Mouse (Mus musculus) limb, embryonic 14.5 days (tissue): ENCODE measurements at regions not wholly inside any gene's neighbourhood (a gene's known extent, or its start where the extent isn't known, plus 50 kb on each side); places are given as distances from the start of the nearest gene placed in this dataset.

Experiments
- ATAC-seq: fragments of 200-750 bp; cut with Nextera tagmentation; 2 replicates; pipeline ENCODE4 v1.8.0; 2017; ENCODE audit warnings: low read depth, moderate number of reproducible peaks, moderate TSS enrichment; ENCODE audit not compliant: low FRiP score
- DNase-seq: peaks from one replicate; pipeline ENCODE4 v3.0.0-alpha.2; 2015; ENCODE audit warnings: low spot score
- H3K27ac ChIP-seq: fragments of 300-500 bp; sonication (generic); replicated peaks from 2 replicates; pipeline ENCODE4 v1.5.1; 2014; ENCODE audit warnings: low read depth, mild to moderate bottlenecking, low read length, moderate library complexity, mixed read lengths
- H3K27me3 ChIP-seq: fragments of 300-500 bp; sonication (generic); 2 replicates; pipeline ENCODE4 v1.6.1; 2014; ENCODE audit warnings: low read length, mixed read lengths; ENCODE audit not compliant: control insufficient read depth, insufficient read depth
- H3K36me3 ChIP-seq: fragments of 300-500 bp; sonication (generic); 2 replicates; pipeline ENCODE4 v1.6.1; 2014; ENCODE audit warnings: mild to moderate bottlenecking, low read length, moderate library complexity, mixed read lengths; ENCODE audit not compliant: control insufficient read depth, insufficient read depth
- H3K4me1 ChIP-seq: fragments of 300-500 bp; sonication (generic); 2 replicates; pipeline ENCODE4 v1.6.1; 2014; ENCODE audit warnings: antibody characterized with exemption, low read length, mixed read lengths; ENCODE audit not compliant: control insufficient read depth, insufficient read depth
- H3K4me2 ChIP-seq: fragments of 300-500 bp; sonication (generic); replicated peaks from 2 replicates; pipeline ENCODE4 v1.6.1; 2014; ENCODE audit warnings: low read depth, mild to moderate bottlenecking, low read length, moderate library complexity; ENCODE audit not compliant: severe bottlenecking
- H3K4me3 ChIP-seq: fragments of 300-500 bp; sonication (generic); replicated peaks from 2 replicates; pipeline ENCODE4 v1.5.1; 2014; ENCODE audit warnings: low read length
- H3K9ac ChIP-seq: fragments of 300-500 bp; sonication (generic); 2 replicates; pipeline ENCODE4 v1.6.1; 2014; ENCODE audit warnings: mild to moderate bottlenecking, low read depth, low read length, moderate library complexity; ENCODE audit not compliant: severe bottlenecking
- H3K9me3 ChIP-seq: fragments of 300-500 bp; sonication (generic); 2 replicates; pipeline ENCODE4 v1.6.1; 2016; ENCODE audit warnings: low read length; ENCODE audit not compliant: control insufficient read depth
- POLR2A ChIP-seq: fragments of 200-500 bp; IDR thresholded peaks from 2 replicates; pipeline ENCODE4 v1.8.0; 2012; ENCODE audit warnings: inconsistent platforms, mild to moderate bottlenecking, moderate library complexity, borderline replicate concordance; ENCODE audit not compliant: insufficient read depth, insufficient read length; ENCODE audit errors: extremely low read depth
- WGBS: fragments of 180-500 bp; shearing (Covaris S2); extraction: QIAGEN DNeasy Blood & Tissue Kit; methylation state at CpG from one replicate; pipeline ENCODE4 v1.1.7; 2014; 5-methylcytosine and 5-hydroxymethylcytosine counted together

DNA sequence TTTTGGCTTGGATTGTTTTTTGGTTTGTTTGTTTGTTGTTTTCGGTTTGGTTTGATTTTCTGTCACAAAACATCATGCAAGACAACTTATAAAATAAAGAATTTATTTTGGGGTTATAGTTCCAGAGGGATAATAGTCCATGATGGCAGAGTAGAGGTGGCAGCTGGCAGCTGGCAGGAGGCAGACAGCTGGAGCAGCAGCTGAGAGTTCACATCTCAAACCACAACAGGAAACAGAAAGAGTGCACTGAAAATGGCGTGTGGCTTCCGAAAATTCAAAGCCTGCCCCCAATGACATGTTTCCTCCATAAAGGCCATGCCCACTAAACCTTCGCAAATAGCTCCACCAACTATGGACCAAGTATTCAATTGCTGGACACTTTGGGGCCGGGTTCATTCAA, 72.7 kb downstream of the Hes1 start:
- H3K36me3 ChIP-seq = no peaks in the 10 kb centered on the region
- no peak for TF ChIP-seq POLR2A
- WGBS = 92% methylated on average over 5 of the region's 5 CpGs
- no peaks in the 10 kb centered on the region for H3K9me3 ChIP-seq
- ATAC-seq = no peak
- no peak overlapping the region for H3K27ac ChIP-seq
- no peaks in the 10 kb centered on the region for H3K27me3 ChIP-seq
- H3K4me3 ChIP-seq = no peak overlapping the region
- no peak for DNase-seq
- H3K9ac ChIP-seq = no peak overlapping the region
- H3K4me2 ChIP-seq = no peak overlapping the region
- peaks cover under 1% of the 10 kb centered on the region; the same call in 1 of the 2 replicates for H3K4me1 ChIP-seq

DNA sequence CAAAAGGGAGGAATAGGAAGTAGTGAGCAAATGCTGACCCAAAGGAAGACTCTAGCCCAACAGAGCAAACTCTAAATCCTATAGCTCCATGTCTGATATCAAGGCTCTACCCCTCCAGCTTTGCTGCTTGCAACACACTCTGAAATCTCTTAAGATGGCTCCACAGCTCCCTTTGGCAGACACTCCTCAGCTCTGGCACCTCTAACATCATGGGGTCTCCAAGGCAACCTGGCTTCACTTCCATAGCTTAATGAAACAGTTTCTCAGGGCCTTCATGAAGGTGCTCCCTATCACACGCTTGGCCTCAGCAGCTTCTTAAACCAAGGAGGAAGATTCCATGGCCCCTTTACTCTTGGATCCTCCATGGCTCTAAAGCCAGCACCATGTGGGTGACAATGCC, 73.6 kb downstream of the Hes1 start:
- Histone ChIP-seq H3K4me2 (no peak overlapping the region), H3K27me3 (no peaks in the 10 kb centered on the region), H3K4me3 (no peak overlapping the region), H3K4me1 (peaks cover 9% of the 10 kb centered on the region; the same call in 1 of the 2 replicates), H3K27ac (no peak overlapping the region), H3K9me3 (no peaks in the 10 kb centered on the region), H3K36me3 (no peaks in the 10 kb centered on the region), H3K9ac (no peak overlapping the region)
- ATAC-seq (no peak), DNase-seq (no peak)
- no peak for TF ChIP-seq POLR2A
- 96% methylated on average over 1 of the region's 1 CpGs for WGBS

DNA sequence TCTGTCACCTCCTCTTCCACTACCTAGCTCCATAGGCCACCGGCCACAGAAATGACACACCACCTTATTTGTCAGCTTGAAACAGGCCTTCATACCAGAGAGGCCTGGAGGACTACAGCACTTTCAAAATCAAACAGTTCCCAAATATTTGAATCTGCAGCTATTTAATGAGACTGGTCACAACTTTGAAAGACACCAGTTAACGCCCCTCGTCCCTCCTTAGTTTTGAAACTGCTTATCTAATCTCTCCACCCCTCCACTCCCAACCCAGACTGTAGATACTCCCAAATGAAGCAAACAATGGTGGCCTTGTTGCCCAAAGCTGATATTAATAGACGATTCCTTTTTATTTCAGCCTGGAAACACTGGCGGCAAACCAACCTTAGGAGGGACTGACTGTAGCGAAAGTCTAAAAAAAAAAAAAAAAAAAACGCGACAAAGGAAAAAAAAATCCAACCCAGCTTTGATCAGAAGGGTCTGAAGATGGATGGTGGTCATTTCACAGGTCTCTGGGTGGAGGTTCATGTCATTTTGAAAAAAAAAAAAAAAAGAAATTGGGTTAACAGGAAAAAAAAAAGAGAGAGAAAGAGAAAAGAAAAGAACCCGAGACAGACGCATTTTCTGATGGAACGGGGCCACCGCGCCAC, 80.8 kb downstream of the Hes1 start:
- no peak for DNase-seq
- no peak overlapping the region for H3K9ac ChIP-seq
- WGBS = 13% methylated on average over 13 of the region's 13 CpGs

DNA sequence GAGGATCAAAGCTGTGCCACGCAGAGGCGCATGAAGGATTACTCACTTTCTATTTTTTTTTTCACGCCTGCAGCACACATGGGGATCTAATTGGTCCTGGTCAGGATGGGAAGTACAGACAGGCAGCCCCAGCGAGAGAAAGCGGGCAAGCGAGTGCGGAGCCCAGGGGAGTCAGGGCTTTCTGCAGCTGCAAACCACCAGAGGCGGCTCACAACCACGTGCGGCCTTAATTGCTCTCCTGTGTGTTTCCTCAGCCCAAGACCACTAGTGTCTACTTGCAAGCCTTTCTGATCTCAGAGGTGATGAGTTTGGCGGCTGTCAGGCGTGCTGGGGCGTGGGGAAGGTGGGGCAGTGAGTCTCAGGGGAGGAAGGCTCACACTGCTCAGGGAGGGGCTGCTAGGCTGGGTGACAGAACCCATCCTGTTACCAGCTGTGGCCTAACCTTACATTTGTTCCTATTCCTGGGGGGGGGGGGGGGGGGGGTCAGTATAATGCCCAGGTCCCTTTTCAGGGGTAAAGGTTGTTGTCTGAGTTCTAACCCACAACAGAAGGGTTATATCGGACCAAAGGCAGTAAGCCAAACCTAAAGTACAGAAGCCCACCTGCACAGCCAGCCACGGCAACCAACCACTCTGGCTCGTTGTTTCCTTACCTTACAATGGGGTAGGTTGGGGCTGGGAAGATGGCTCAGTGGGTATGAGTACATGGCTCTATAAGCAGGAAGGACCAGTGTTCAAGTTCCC, 81.5 kb downstream of the Hes1 start:
- Histone ChIP-seq H3K27ac (0 out of 2 replicates have a peak overlapping the region, but pooled peaks have one; percentile 38), H3K4me3 (no peak overlapping the region; the same call in 1 of the 2 replicates), H3K27me3 (no peaks in the 10 kb centered on the region), H3K4me1 (peaks cover 29% of the 10 kb centered on the region), H3K9ac (no peak overlapping the region), H3K9me3 (no peaks in the 10 kb centered on the region), H3K36me3 (no peaks in the 10 kb centered on the region), H3K4me2 (peak overlapping the region; percentile 43)
- no peak for TF ChIP-seq POLR2A
- DNase-seq (peak; percentile 61), ATAC-seq (0 out of 2 replicates have a peak, but pooled peaks have one; percentile 31)
- WGBS = 8% methylated on average over 16 of the region's 16 CpGs

More for the DNA sequence above, 80.8 kb downstream of the Hes1 start:
- no peaks in the 10 kb centered on the region for H3K9me3 ChIP-seq
- peaks cover 29% of the 10 kb centered on the region for H3K4me1 ChIP-seq
- peak overlapping the region; percentile 43 for H3K4me2 ChIP-seq
- H3K36me3 ChIP-seq = no peaks in the 10 kb centered on the region
- no peak for ATAC-seq
- no peaks in the 10 kb centered on the region for H3K27me3 ChIP-seq
- TF ChIP-seq POLR2A = no peak
- no peak overlapping the region for H3K27ac ChIP-seq
- no peak overlapping the region; the same call in 1 of the 2 replicates for H3K4me3 ChIP-seq

DNA sequence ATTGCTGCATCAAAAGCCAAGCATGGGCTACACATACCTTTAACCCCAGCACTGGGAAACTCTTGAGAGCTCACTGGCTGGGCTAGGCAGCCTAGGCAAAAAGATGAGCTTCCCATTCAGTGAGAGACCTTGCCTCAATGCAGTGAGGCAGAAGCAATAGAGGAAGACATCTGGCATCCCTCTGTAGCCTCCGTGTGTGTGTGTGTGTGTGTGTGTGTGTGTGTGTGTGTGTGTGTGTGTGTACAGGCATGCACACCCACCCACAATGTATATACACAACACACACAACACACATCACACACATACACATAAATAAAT, 82.0 kb downstream of the Hes1 start:
- Histone ChIP-seq H3K9me3 (no peaks in the 10 kb centered on the region), H3K27ac (no peak overlapping the region), H3K4me2 (no peak overlapping the region), H3K4me1 (peaks cover 29% of the 10 kb centered on the region), H3K4me3 (no peak overlapping the region), H3K27me3 (no peaks in the 10 kb centered on the region), H3K36me3 (no peaks in the 10 kb centered on the region), H3K9ac (no peak overlapping the region)
- TF ChIP-seq POLR2A = no peak
- DNase-seq (no peak), ATAC-seq (no peak)
- 64% methylated on average over 1 of the region's 1 CpGs for WGBS
